Mouse (Mus musculus) hindbrain, postnatal 0 days (tissue): Measurements from ENCODE around the gene Cdk18. TPM values are rescaled to one million over a fixed set of nuclear protein-coding genes. Genes with fewer than 3 reads are reported as not detected.

ENCODE experiments used
- ATAC-seq: fragments of 200-750 bp; cut with Nextera tagmentation; 2 replicates; pipeline ENCODE4 v1.8.0; 2017; ENCODE audit warnings: mild to moderate bottlenecking, moderate TSS enrichment, moderate library complexity
- DNase-seq: peaks from one replicate; pipeline ENCODE4 v3.0.0-alpha.2; 2015; ENCODE audit warnings: low spot score
- H3K27ac ChIP-seq: fragments of 300-500 bp; sonication (generic); 2 replicates; pipeline ENCODE4 v1.5.1; 2014; ENCODE audit warnings: mild to moderate bottlenecking
- H3K27me3 ChIP-seq: fragments of 300-500 bp; sonication (generic); 2 replicates; pipeline ENCODE4 v1.6.1; 2014; ENCODE audit warnings: low read length, mixed read lengths; ENCODE audit not compliant: insufficient read depth
- H3K36me3 ChIP-seq: fragments of 300-500 bp; sonication (generic); 2 replicates; pipeline ENCODE4 v1.6.1; 2014; ENCODE audit warnings: low read length, mixed read lengths; ENCODE audit not compliant: insufficient read depth
- H3K4me1 ChIP-seq: fragments of 300-500 bp; sonication (generic); 2 replicates; pipeline ENCODE4 v1.6.1; 2014; ENCODE audit warnings: antibody characterized with exemption, low read length, mixed read lengths; ENCODE audit not compliant: insufficient read depth
- H3K4me2 ChIP-seq: fragments of 300-500 bp; sonication (generic); 2 replicates; pipeline ENCODE4 v1.6.1; 2014; ENCODE audit warnings: low read depth, mild to moderate bottlenecking, low read length, moderate library complexity, mixed read lengths
- H3K4me3 ChIP-seq: fragments of 300-500 bp; sonication (generic); 2 replicates; pipeline ENCODE4 v1.5.1; 2014; ENCODE audit warnings: low read length
- H3K9ac ChIP-seq: fragments of 300-500 bp; sonication (generic); replicated peaks from 2 replicates; pipeline ENCODE4 v1.6.1; 2014; ENCODE audit warnings: mild to moderate bottlenecking, low read length, moderate library complexity, mixed read lengths
- H3K9me3 ChIP-seq: fragments of 300-500 bp; sonication (generic); 2 replicates; pipeline ENCODE4 v1.6.1; 2016; ENCODE audit warnings: low read length, mixed read lengths
- CTCF ChIP-seq: IDR thresholded peaks from 2 replicates; pipeline ENCODE4 v1.5.1; 2016; ENCODE audit warnings: antibody characterized with exemption, control low read depth, low read depth
- WGBS: fragments of 180-500 bp; shearing (Covaris S2); extraction: QIAGEN DNeasy Blood & Tissue Kit; methylation state at CpG from one replicate; pipeline ENCODE4 v1.1.7; 2014; 5-methylcytosine and 5-hydroxymethylcytosine counted together
- polyA plus RNA-seq: library from polyadenylated mRNA; unstranded; fragments of >200 nt; fragmentation: Nextera tagmentation; extraction: Ambion mirVana; gene quantifications from 2 replicates; pipeline ENCODE4 v1.2.1, GENCODE M21; 2015
- total RNA-seq: library from RNA; depleted of rRNA; stranded (reverse); fragments of >200 nt; gene quantifications from 2 replicates; pipeline ENCODE4 v1.2.3, GENCODE M21; 2014

The Cdk18 gene
- total and polyA plus RNA-seq, 2 experiments from 2014 or later, result 1.6 to 4.1 TPM

GRCm38 (mm10) chr1:132158741-132159140 lies 19.3 kb upstream of the Cdk18 start:
- H3K4me2 ChIP-seq, result no peak overlapping the region
- 35% methylated on average over 2 of the region's 2 CpGs for whole genome bisulfite sequencing
- ATAC-seq (no peak), DNase-seq (no peak)
- H3K27ac ChIP-seq, result no peak overlapping the region
- H3K9ac ChIP-seq, result no peak overlapping the region
- no peak overlapping the region for H3K4me3 ChIP-seq
- no peaks in the 10 kb centered on the region for H3K27me3 ChIP-seq
- H3K9me3 ChIP-seq, result no peaks in the 10 kb centered on the region
- no peak for TF ChIP-seq CTCF
- H3K36me3 ChIP-seq, result no peaks in the 10 kb centered on the region
- peaks cover 7% of the 10 kb centered on the region; the same call in 1 of the 2 replicates for H3K4me1 ChIP-seq

GRCm38 (mm10) chr1:132157808-132158207 lies 18.3 kb upstream of the Cdk18 start:
- no peaks in the 10 kb centered on the region for H3K9me3 ChIP-seq
- peak overlapping the region; percentile 32 for H3K4me2 ChIP-seq
- no peak for DNase-seq
- H3K36me3 ChIP-seq, result no peaks in the 10 kb centered on the region
- no peak overlapping the region for H3K4me3 ChIP-seq
- H3K9ac ChIP-seq, result peak overlapping the region; percentile 22; the same call in 1 of the 2 replicates
- no peak overlapping the region for H3K27ac ChIP-seq
- WGBS, result 23% methylated on average over 7 of the region's 7 CpGs
- ATAC-seq, result peak; percentile 45
- no peak for TF ChIP-seq CTCF
- peaks cover 7% of the 10 kb centered on the region; the same call in 1 of the 2 replicates for H3K4me1 ChIP-seq
- no peaks in the 10 kb centered on the region for H3K27me3 ChIP-seq

GRCm38 (mm10) chr1:132157016-132157781 lies 17.7 kb upstream of the Cdk18 start:
- Histone ChIP-seq H3K27ac (no peak overlapping the region), H3K9me3 (no peaks in the 10 kb centered on the region), H3K4me1 (peaks cover 7% of the 10 kb centered on the region; the same call in 1 of the 2 replicates), H3K9ac (peak overlapping the region; percentile 22; the same call in 1 of the 2 replicates), H3K36me3 (no peaks in the 10 kb centered on the region), H3K4me2 (peak overlapping the region; percentile 32), H3K27me3 (no peaks in the 10 kb centered on the region), H3K4me3 (no peak overlapping the region)
- ATAC-seq, result peak; percentile 79
- TF ChIP-seq CTCF, result peak; percentile 99
- 22% methylated on average over 14 of the region's 14 CpGs for WGBS
- peak; percentile 92 for DNase-seq

GRCm38 (mm10) chr1:132155737-132156136 lies 16.3 kb upstream of the Cdk18 start:
- no peak overlapping the region for H3K4me2 ChIP-seq
- H3K27me3 ChIP-seq, result no peaks in the 10 kb centered on the region
- no peaks in the 10 kb centered on the region for H3K36me3 ChIP-seq
- H3K4me3 ChIP-seq, result no peak overlapping the region
- WGBS, result 10% methylated on average over 6 of the region's 6 CpGs
- H3K27ac ChIP-seq, result no peak overlapping the region
- no peaks in the 10 kb centered on the region for H3K9me3 ChIP-seq
- TF ChIP-seq CTCF, result peak; percentile 93
- H3K4me1 ChIP-seq, result peaks cover 7% of the 10 kb centered on the region; the same call in 1 of the 2 replicates
- H3K9ac ChIP-seq, result no peak overlapping the region
- DNase-seq (peak; percentile 88), ATAC-seq (peak; percentile 9; the same call in 1 of the 2 replicates)

GRCm38 (mm10) chr1:132153691-132154090 lies 14.2 kb upstream of the Cdk18 start:
- Histone ChIP-seq H3K27me3 (no peaks in the 10 kb centered on the region), H3K9me3 (no peaks in the 10 kb centered on the region), H3K27ac (no peak overlapping the region), H3K36me3 (no peaks in the 10 kb centered on the region), H3K4me1 (peaks cover 7% of the 10 kb centered on the region; the same call in 1 of the 2 replicates), H3K9ac (no peak overlapping the region), H3K4me3 (no peak overlapping the region), H3K4me2 (no peak overlapping the region)
- WGBS, result 26% methylated on average over 8 of the region's 8 CpGs
- TF ChIP-seq CTCF, result no peak
- DNase-seq (no peak), ATAC-seq (no peak)

GRCm38 (mm10) chr1:132153086-132153690 lies 13.7 kb upstream of the Cdk18 start:
- Histone ChIP-seq H3K4me3 (no peak overlapping the region), H3K36me3 (no peaks in the 10 kb centered on the region), H3K27ac (no peak overlapping the region), H3K27me3 (no peaks in the 10 kb centered on the region), H3K4me1 (peaks cover 7% of the 10 kb centered on the region; the same call in 1 of the 2 replicates), H3K9me3 (no peaks in the 10 kb centered on the region), H3K4me2 (no peak overlapping the region), H3K9ac (no peak overlapping the region)
- no peak for TF ChIP-seq CTCF
- no peak for DNase-seq
- 37% methylated on average over 15 of the region's 15 CpGs for WGBS
- ATAC-seq, result no peak
